Mouse (Mus musculus): ENCODE results near the gene Nkd1. TPM values are rescaled to one million over a fixed set of nuclear protein-coding genes. Genes with fewer than 3 reads are reported as not detected.

Gene Nkd1
- polyA plus RNA-seq, 1 experiment from 2014 or later, result 33.7 TPM

GRCm38 (mm10) chr8:88526296-88526695 lies 5.1 kb downstream of the Nkd1 start:
- Histone ChIP-seq H3K27me3 (ENCODE audit: control insufficient read depth, insufficient read depth, low read length) (no peaks in the 10 kb centered on the region), H3K4me1 (ENCODE audit: control insufficient read depth, insufficient read depth, low read length) (peaks cover 19% of the 10 kb centered on the region), H3K4me2 (replicated peaks; ENCODE audit: low read depth, low read length) (no peak overlapping the region), H3K9ac (replicated peaks; ENCODE audit: low read depth, low read length) (no peak overlapping the region), H3K36me3 (ENCODE audit: control insufficient read depth, insufficient read depth, low read length) (peaks cover 3% of the 10 kb centered on the region), H3K9me3 (ENCODE audit: control insufficient read depth, low read depth, low read length) (no peaks in the 10 kb centered on the region), H3K4me3 (ENCODE audit: low read depth, low read length) (no peak overlapping the region), H3K27ac (ENCODE audit: low read length) (no peak overlapping the region)
- ATAC-seq (ENCODE audit: insufficient number of reproducible peaks, insufficient read depth, low FRiP score, low read depth), result no peak
- WGBS, result 67% methylated on average over 5 of the region's 5 CpGs

DNA sequence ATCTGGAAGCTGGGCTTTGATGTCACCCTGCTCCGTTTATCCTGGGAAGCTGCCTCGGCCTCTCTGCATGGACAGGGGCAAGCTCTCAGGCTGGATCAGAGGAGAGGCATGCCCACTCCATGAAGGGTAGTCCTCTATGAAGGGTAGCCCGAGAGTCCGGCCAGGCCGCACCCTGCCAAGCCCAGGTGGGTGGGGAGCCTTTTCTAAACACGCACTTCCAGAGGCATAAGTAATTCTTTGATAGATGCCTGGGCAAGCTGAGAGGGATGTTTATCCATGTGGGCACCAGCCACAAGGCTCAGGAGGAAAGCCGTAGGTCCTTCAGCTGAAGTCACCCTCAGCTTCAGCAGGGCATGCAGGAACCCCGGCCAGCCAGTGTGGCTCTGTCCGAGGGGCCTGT lies 7.0 kb downstream of the Nkd1 start:
- peaks cover 12% of the 10 kb centered on the region for H3K4me1 ChIP-seq (ENCODE audit: control insufficient read depth, insufficient read depth, low read length)
- no peak overlapping the region for H3K4me3 ChIP-seq (ENCODE audit: low read depth, low read length)
- no peaks in the 10 kb centered on the region for H3K9me3 ChIP-seq (ENCODE audit: control insufficient read depth, low read depth, low read length)
- no peak overlapping the region for H3K9ac ChIP-seq (replicated peaks; ENCODE audit: low read depth, low read length)
- 70% methylated on average over 9 of the region's 9 CpGs for WGBS
- H3K4me2 ChIP-seq (replicated peaks; ENCODE audit: low read depth, low read length), result no peak overlapping the region
- no peak for ATAC-seq (ENCODE audit: insufficient number of reproducible peaks, insufficient read depth, low FRiP score, low read depth)
- peaks cover 3% of the 10 kb centered on the region for H3K36me3 ChIP-seq (ENCODE audit: control insufficient read depth, insufficient read depth, low read length)
- no peak overlapping the region for H3K27ac ChIP-seq (ENCODE audit: low read length)
- H3K27me3 ChIP-seq (ENCODE audit: control insufficient read depth, insufficient read depth, low read length), result no peaks in the 10 kb centered on the region

DNA sequence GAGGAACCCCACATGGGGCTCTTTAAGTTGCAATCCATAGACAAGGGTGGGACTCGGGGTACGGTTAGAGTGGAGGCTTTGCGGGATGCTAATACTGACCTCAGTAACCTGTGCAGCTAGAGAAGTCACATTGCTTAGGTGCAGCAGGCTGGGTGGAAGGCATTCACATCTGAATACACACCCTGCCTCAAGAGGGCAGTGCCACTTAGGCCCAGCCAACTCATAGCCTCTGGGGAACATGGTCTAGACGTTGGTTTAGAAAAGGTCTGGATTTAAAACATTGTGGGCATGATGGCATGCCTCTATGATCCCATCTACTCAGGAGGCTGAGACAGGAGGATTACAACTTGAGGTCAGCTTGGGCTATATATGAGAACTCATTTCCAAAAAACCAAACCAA lies 8.6 kb downstream of the Nkd1 start:
- Histone ChIP-seq H3K27me3 (ENCODE audit: control insufficient read depth, insufficient read depth, low read length) (no peaks in the 10 kb centered on the region), H3K27ac (ENCODE audit: low read length) (no peak overlapping the region), H3K4me1 (ENCODE audit: control insufficient read depth, insufficient read depth, low read length) (no peaks in the 10 kb centered on the region; the same call in 1 of the 2 replicates), H3K4me3 (ENCODE audit: low read depth, low read length) (no peak overlapping the region), H3K36me3 (ENCODE audit: control insufficient read depth, insufficient read depth, low read length) (peaks cover 3% of the 10 kb centered on the region), H3K4me2 (replicated peaks; ENCODE audit: low read depth, low read length) (no peak overlapping the region), H3K9ac (replicated peaks; ENCODE audit: low read depth, low read length) (no peak overlapping the region), H3K9me3 (ENCODE audit: control insufficient read depth, low read depth, low read length) (no peaks in the 10 kb centered on the region)
- WGBS, result 89% methylated on average over 4 of the region's 4 CpGs
- ATAC-seq (ENCODE audit: insufficient number of reproducible peaks, insufficient read depth, low FRiP score, low read depth), result no peak

DNA sequence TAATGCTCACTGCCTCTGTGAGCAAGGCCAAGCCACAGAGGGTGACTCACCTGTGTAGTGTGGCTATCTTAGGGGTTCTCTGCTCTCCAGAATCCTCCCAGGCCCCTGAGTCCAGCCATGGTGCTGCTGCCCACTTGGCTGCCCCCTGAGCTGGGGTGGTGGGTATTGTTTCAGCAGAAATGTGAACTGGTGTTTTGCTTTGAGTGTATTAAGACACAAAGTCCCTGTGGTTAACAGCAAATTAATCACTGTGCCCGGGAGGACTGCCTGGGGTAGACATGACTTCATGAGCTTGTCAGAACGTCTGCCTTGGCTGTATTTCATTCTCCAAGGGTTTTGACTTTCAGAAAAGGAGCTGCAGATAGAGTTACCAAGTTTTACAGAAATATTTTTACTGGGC lies 15.9 kb downstream of the Nkd1 start:
- H3K36me3 ChIP-seq (ENCODE audit: control insufficient read depth, insufficient read depth, low read length), result no peaks in the 10 kb centered on the region; the same call in 1 of the 2 replicates
- WGBS, result 37% methylated on average over 2 of the region's 2 CpGs
- no peaks in the 10 kb centered on the region for H3K27me3 ChIP-seq (ENCODE audit: control insufficient read depth, insufficient read depth, low read length)
- H3K27ac ChIP-seq (ENCODE audit: low read length), result peak overlapping the region; percentile 66; the same call in 1 of the 2 replicates
- H3K4me1 ChIP-seq (ENCODE audit: control insufficient read depth, insufficient read depth, low read length), result peaks cover 21% of the 10 kb centered on the region
- no peak overlapping the region for H3K4me2 ChIP-seq (replicated peaks; ENCODE audit: low read depth, low read length)
- H3K9ac ChIP-seq (replicated peaks; ENCODE audit: low read depth, low read length), result no peak overlapping the region
- no peak overlapping the region for H3K4me3 ChIP-seq (ENCODE audit: low read depth, low read length)
- ATAC-seq (ENCODE audit: insufficient number of reproducible peaks, insufficient read depth, low FRiP score, low read depth), result no peak
- no peaks in the 10 kb centered on the region for H3K9me3 ChIP-seq (ENCODE audit: control insufficient read depth, low read depth, low read length)

GRCm38 (mm10) chr8:88537998-88538975 lies 17.1 kb downstream of the Nkd1 start:
- Histone ChIP-seq H3K4me2 (replicated peaks; ENCODE audit: low read depth, low read length) (no peak overlapping the region), H3K9me3 (ENCODE audit: control insufficient read depth, low read depth, low read length) (no peaks in the 10 kb centered on the region), H3K9ac (replicated peaks; ENCODE audit: low read depth, low read length) (no peak overlapping the region), H3K36me3 (ENCODE audit: control insufficient read depth, insufficient read depth, low read length) (no peaks in the 10 kb centered on the region), H3K4me3 (ENCODE audit: low read depth, low read length) (no peak overlapping the region), H3K4me1 (ENCODE audit: control insufficient read depth, insufficient read depth, low read length) (peaks cover 29% of the 10 kb centered on the region), H3K27me3 (ENCODE audit: control insufficient read depth, insufficient read depth, low read length) (no peaks in the 10 kb centered on the region), H3K27ac (ENCODE audit: low read length) (peak overlapping the region; percentile 66; the same call in 1 of the 2 replicates)
- 36% methylated on average over 19 of the region's 19 CpGs for WGBS
- no peak for ATAC-seq (ENCODE audit: insufficient number of reproducible peaks, insufficient read depth, low FRiP score, low read depth)

GRCm38 (mm10) chr8:88538976-88539371 lies 17.8 kb downstream of the Nkd1 start:
- no peaks in the 10 kb centered on the region for H3K36me3 ChIP-seq (ENCODE audit: control insufficient read depth, insufficient read depth, low read length)
- no peak overlapping the region for H3K4me3 ChIP-seq (ENCODE audit: low read depth, low read length)
- peaks cover 29% of the 10 kb centered on the region for H3K4me1 ChIP-seq (ENCODE audit: control insufficient read depth, insufficient read depth, low read length)
- ATAC-seq (ENCODE audit: insufficient number of reproducible peaks, insufficient read depth, low FRiP score, low read depth), result no peak
- peak overlapping the region; percentile 66; the same call in 1 of the 2 replicates for H3K27ac ChIP-seq (ENCODE audit: low read length)
- no peaks in the 10 kb centered on the region for H3K27me3 ChIP-seq (ENCODE audit: control insufficient read depth, insufficient read depth, low read length)
- no peak overlapping the region for H3K4me2 ChIP-seq (replicated peaks; ENCODE audit: low read depth, low read length)
- 86% methylated on average over 7 of the region's 7 CpGs for WGBS
- H3K9ac ChIP-seq (replicated peaks; ENCODE audit: low read depth, low read length), result no peak overlapping the region
- H3K9me3 ChIP-seq (ENCODE audit: control insufficient read depth, low read depth, low read length), result no peaks in the 10 kb centered on the region

DNA sequence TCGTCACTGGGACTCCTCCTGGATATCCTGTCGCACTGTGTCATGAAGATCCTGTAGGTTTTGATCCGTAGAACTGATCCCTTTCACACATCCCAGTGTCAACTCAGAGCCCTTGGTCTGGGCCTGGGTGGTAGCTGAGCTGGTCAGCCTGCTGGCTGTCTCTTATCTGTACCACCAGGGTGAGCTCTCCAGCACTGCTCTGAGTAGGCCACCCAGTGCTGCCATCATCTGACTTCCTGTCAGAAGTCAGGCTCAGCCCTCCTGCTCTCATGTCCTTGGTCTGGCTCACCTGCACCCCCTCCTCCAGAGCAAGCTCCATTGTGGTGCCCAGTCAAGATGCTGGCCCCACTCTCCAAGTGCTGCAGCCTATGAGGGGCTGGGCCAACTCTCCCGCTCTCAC lies 18.8 kb downstream of the Nkd1 start:
- Histone ChIP-seq H3K9me3 (ENCODE audit: control insufficient read depth, low read depth, low read length) (no peaks in the 10 kb centered on the region), H3K36me3 (ENCODE audit: control insufficient read depth, insufficient read depth, low read length) (no peaks in the 10 kb centered on the region), H3K27ac (ENCODE audit: low read length) (no peak overlapping the region), H3K4me2 (replicated peaks; ENCODE audit: low read depth, low read length) (no peak overlapping the region), H3K27me3 (ENCODE audit: control insufficient read depth, insufficient read depth, low read length) (no peaks in the 10 kb centered on the region), H3K4me3 (ENCODE audit: low read depth, low read length) (no peak overlapping the region), H3K9ac (replicated peaks; ENCODE audit: low read depth, low read length) (no peak overlapping the region), H3K4me1 (ENCODE audit: control insufficient read depth, insufficient read depth, low read length) (peaks cover 34% of the 10 kb centered on the region)
- no peak for ATAC-seq (ENCODE audit: insufficient number of reproducible peaks, insufficient read depth, low FRiP score, low read depth)
- WGBS, result 76% methylated on average over 4 of the region's 4 CpGs

DNA sequence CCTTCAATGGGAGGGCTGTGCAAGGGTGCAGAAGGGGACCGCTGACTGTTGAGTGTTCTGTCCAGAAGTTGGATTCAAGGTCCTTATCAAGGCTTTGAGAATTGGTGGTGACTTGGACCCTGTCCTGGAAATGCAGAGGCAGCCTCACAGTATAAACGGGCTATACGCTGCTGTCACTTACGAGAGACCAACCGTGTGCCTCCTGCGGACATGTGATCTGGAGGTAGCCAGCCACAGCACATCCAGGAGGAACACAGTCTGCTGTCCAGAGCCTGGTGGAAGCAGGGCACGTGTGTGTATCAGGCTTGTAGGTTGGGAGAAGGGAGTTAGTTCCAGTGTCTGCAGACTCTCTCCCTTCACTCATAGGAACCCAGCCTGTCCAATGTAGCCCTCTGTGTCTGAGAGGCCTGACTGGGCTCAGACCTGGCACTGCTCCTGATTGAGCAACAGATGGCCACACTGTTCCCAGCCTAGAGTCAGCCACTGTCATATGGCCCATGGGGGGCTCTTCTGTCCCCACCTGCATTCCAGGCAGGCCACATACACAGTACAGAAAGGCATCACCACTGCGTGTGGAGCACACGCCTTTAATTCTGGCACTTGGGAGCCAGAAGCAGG lies 21.6 kb downstream of the Nkd1 start:
- Histone ChIP-seq H3K27me3 (ENCODE audit: control insufficient read depth, insufficient read depth, low read length) (no peaks in the 10 kb centered on the region), H3K4me1 (ENCODE audit: control insufficient read depth, insufficient read depth, low read length) (peaks cover 42% of the 10 kb centered on the region), H3K27ac (ENCODE audit: low read length) (no peak overlapping the region; the same call in 1 of the 2 replicates), H3K9ac (replicated peaks; ENCODE audit: low read depth, low read length) (no peak overlapping the region), H3K9me3 (ENCODE audit: control insufficient read depth, low read depth, low read length) (no peaks in the 10 kb centered on the region), H3K4me3 (ENCODE audit: low read depth, low read length) (no peak overlapping the region), H3K4me2 (replicated peaks; ENCODE audit: low read depth, low read length) (no peak overlapping the region), H3K36me3 (ENCODE audit: control insufficient read depth, insufficient read depth, low read length) (no peaks in the 10 kb centered on the region; the same call in 1 of the 2 replicates)
- ATAC-seq (ENCODE audit: insufficient number of reproducible peaks, insufficient read depth, low FRiP score, low read depth), result no peak
- 80% methylated on average over 9 of the region's 9 CpGs for WGBS

Measured in stomach, embryonic 14.5 days (tissue).